In genomic region chr1:38171874-38172273, GRCm38 (mm10) we compare ENCODE assay signal across 32 mouse cellular contexts.
"Had no signal": no experiment of that assay in that cellular context is flagged by ENCODE, and none has a peak within 500 bp of the region (broad histone marks: within the 10 kb centered on the region; RNA-seq: fewer than 3 reads in every experiment).

No protein-coding gene starts in this region.

- H3K27me3 ChIP-seq: limb, embryonic 12.5 days; limb, embryonic 13.5 days; limb, embryonic 15.5 days; liver, embryonic 12.5 days; liver, embryonic 13.5 days; liver, embryonic 15.5 days; lung, embryonic 15.5 days; midbrain, embryonic 12.5 days; midbrain, embryonic 13.5 days; midbrain, embryonic 15.5 days; neural tube, embryonic 12.5 days had no signal

- H3K9ac ChIP-seq: limb, embryonic 12.5 days; limb, embryonic 13.5 days; limb, embryonic 15.5 days; liver, embryonic 12.5 days; liver, embryonic 13.5 days; liver, embryonic 14.5 days; liver, embryonic 15.5 days; liver, postnatal 0 days; lung, embryonic 14.5 days; lung, embryonic 15.5 days; midbrain, embryonic 12.5 days; midbrain, embryonic 13.5 days; midbrain, embryonic 15.5 days; neural tube, embryonic 12.5 days had no signal

- H3K27ac ChIP-seq: limb, embryonic 10.5 days; limb, embryonic 12.5 days; limb, embryonic 13.5 days; limb, embryonic 15.5 days; liver, embryonic 12.5 days; liver, embryonic 13.5 days; liver, embryonic 14.5 days; liver, embryonic 15.5 days; lung, embryonic 15.5 days; macrophage; midbrain, embryonic 10.5 days; midbrain, embryonic 12.5 days; midbrain, embryonic 13.5 days; midbrain, embryonic 15.5 days; neural tube, embryonic 12.5 days had no signal

- H3K4me3 ChIP-seq: limb, embryonic 10.5 days; limb, embryonic 12.5 days; limb, embryonic 13.5 days; limb, embryonic 15.5 days; liver, embryonic 12.5 days; liver, embryonic 13.5 days; liver, embryonic 15.5 days; lung, embryonic 15.5 days; megakaryocyte, embryonic 14.5 days; midbrain, embryonic 10.5 days; midbrain, embryonic 12.5 days; midbrain, embryonic 13.5 days; midbrain, embryonic 15.5 days; myocyte; neural tube, embryonic 12.5 days had no signal

- H3K4me2 ChIP-seq: limb, embryonic 12.5 days; limb, embryonic 13.5 days; limb, embryonic 15.5 days; liver, embryonic 11.5 days; liver, embryonic 12.5 days; liver, embryonic 13.5 days; liver, embryonic 15.5 days; lung, embryonic 14.5 days; lung, embryonic 15.5 days; midbrain, embryonic 11.5 days; midbrain, embryonic 12.5 days; midbrain, embryonic 13.5 days; midbrain, embryonic 15.5 days; neural tube, embryonic 12.5 days had no signal

- H3K36me3 ChIP-seq: limb, embryonic 15.5 days; liver, embryonic 12.5 days; liver, embryonic 13.5 days; liver, embryonic 15.5 days; lung, embryonic 15.5 days; midbrain, embryonic 10.5 days; midbrain, embryonic 12.5 days; midbrain, embryonic 15.5 days; neural tube, embryonic 12.5 days had no signal

- H3K4me1 ChIP-seq: limb, embryonic 10.5 days; limb, embryonic 12.5 days; limb, embryonic 13.5 days; limb, embryonic 15.5 days; liver, embryonic 12.5 days; liver, embryonic 13.5 days; liver, embryonic 15.5 days; lung, embryonic 15.5 days; megakaryocyte, embryonic 14.5 days; midbrain, embryonic 10.5 days; midbrain, embryonic 12.5 days; midbrain, embryonic 13.5 days; midbrain, embryonic 15.5 days; neural tube, embryonic 12.5 days had no signal

- ATAC-seq: liver, embryonic 12.5 days; liver, postnatal 0 days; lung, postnatal 0 days; midbrain, embryonic 13.5 days; midbrain, embryonic 15.5 days; midbrain, embryonic 16.5 days had no signal

- DNase-seq: left cerebral cortex, postnatal 4 days; liver; liver, embryonic 13.5 days; liver, postnatal 0 days; lung, adult 18-20 months; lung, adult 2 months; lung, embryonic 14.5 days; lung, postnatal 10 days; lung, postnatal 14 days; lung, postnatal 36 days; lung, postnatal 4 days; midbrain, embryonic 14.5 days had no signal

- H3K9me3 ChIP-seq: limb, embryonic 10.5 days; limb, embryonic 12.5 days; limb, embryonic 13.5 days; limb, embryonic 15.5 days; liver, embryonic 12.5 days; liver, embryonic 13.5 days; liver, embryonic 15.5 days; lung, embryonic 15.5 days; megakaryocyte, embryonic 14.5 days; midbrain, embryonic 10.5 days; midbrain, embryonic 12.5 days; midbrain, embryonic 13.5 days; midbrain, embryonic 15.5 days; neural tube, embryonic 12.5 days had no signal
